Mouse (Mus musculus) heart, embryonic 10.5 days (tissue): Measurements from ENCODE around the gene Il12a. TPM values are rescaled to one million over a fixed set of nuclear protein-coding genes. Genes with fewer than 3 reads are reported as not detected.

Experiments used
- DNase-seq: peaks from one replicate; pipeline ENCODE4 v3.0.0-alpha.2; 2017; ENCODE audit warnings: low spot score
- H3K27ac ChIP-seq: fragments of 300-500 bp; sonication (generic); 2 replicates; pipeline ENCODE4 v1.5.1; 2016; ENCODE audit warnings: mild to moderate bottlenecking
- H3K27me3 ChIP-seq: fragments of 300-500 bp; sonication (generic); 2 replicates; pipeline ENCODE4 v1.6.1; 2016; ENCODE audit warnings: mild to moderate bottlenecking; ENCODE audit not compliant: poor library complexity, insufficient read depth, severe bottlenecking
- H3K36me3 ChIP-seq: fragments of 300-500 bp; sonication (generic); 2 replicates; pipeline ENCODE4 v1.6.1; 2016; ENCODE audit warnings: mild to moderate bottlenecking, moderate library complexity
- H3K4me1 ChIP-seq: fragments of 300-500 bp; sonication (generic); 2 replicates; pipeline ENCODE4 v1.6.1; 2016; ENCODE audit warnings: mild to moderate bottlenecking
- H3K4me3 ChIP-seq: fragments of 300-500 bp; sonication (generic); 2 replicates; pipeline ENCODE4 v1.5.1; 2016; ENCODE audit warnings: mild to moderate bottlenecking, moderate library complexity
- H3K9me3 ChIP-seq: fragments of 300-500 bp; sonication (generic); 2 replicates; pipeline ENCODE4 v1.6.1; 2016; ENCODE audit warnings: mild to moderate bottlenecking, moderate library complexity
- WGBS: fragments of 180-500 bp; shearing (Covaris S2); methylation state at CpG from one replicate; pipeline ENCODE4 v1.1.7; 2016; 5-methylcytosine and 5-hydroxymethylcytosine counted together
- polyA plus RNA-seq: library from polyadenylated mRNA; unstranded; fragments of >200 nt; fragmentation: Nextera tagmentation; extraction: Ambion mirVana; gene quantifications from 2 replicates; pipeline ENCODE4 v1.2.1, GENCODE M21; 2016

Gene Il12a
- polyA plus RNA-seq, result 0.35 and 0.41 TPM in 2 replicates

GRCm38 (mm10) chr3:68690344-68690743 lies at the start of gene Il12a:
Il12a (plus strand) TSS chr3:68690644.
- Histone ChIP-seq H3K36me3 (no peaks in the 10 kb centered on the region), H3K27me3 (no peaks in the 10 kb centered on the region), H3K4me1 (peaks cover 31% of the 10 kb centered on the region), H3K4me3 (peak within 1 kb of the TSS; percentile 36), H3K9me3 (no peaks in the 10 kb centered on the region), H3K27ac (peak within 1 kb of the TSS; percentile 56; the same call in 1 of the 2 replicates)
- WGBS, result 78% methylated on average over 4 of the region's 4 CpGs
- peak; percentile 38 for DNase-seq

- 74% methylated on average over 7 of the region's 7 CpGs for WGBS
- Histone ChIP-seq H3K36me3 (no peaks in the 10 kb centered on the region), H3K9me3 (no peaks in the 10 kb centered on the region), H3K27me3 (no peaks in the 10 kb centered on the region), H3K4me1 (no peaks in the 10 kb centered on the region; the same call in 1 of the 2 replicates), H3K4me3 (no peak overlapping the region), H3K27ac (no peak overlapping the region)
- no peak for DNase-seq
Measured at GRCm38 (mm10) chr3:68642935-68643334, 47.5 kb upstream of the Il12a start.

- no peaks in the 10 kb centered on the region; the same call in 1 of the 2 replicates for H3K4me1 ChIP-seq
- H3K36me3 ChIP-seq, result no peaks in the 10 kb centered on the region
- H3K27me3 ChIP-seq, result no peaks in the 10 kb centered on the region
- no peak overlapping the region for H3K27ac ChIP-seq
- H3K9me3 ChIP-seq, result no peaks in the 10 kb centered on the region
- DNase-seq, result no peak
- no peak overlapping the region for H3K4me3 ChIP-seq
- 79% methylated on average over 6 of the region's 6 CpGs for WGBS
Measured at GRCm38 (mm10) chr3:68646387-68647130, 43.9 kb upstream of the Il12a start.

GRCm38 (mm10) chr3:68647282-68647681 lies 43.2 kb upstream of the Il12a start:
- no peaks in the 10 kb centered on the region for H3K36me3 ChIP-seq
- DNase-seq, result no peak
- WGBS, result 73% methylated on average over 3 of the region's 3 CpGs
- H3K4me1 ChIP-seq, result no peaks in the 10 kb centered on the region; the same call in 1 of the 2 replicates
- H3K4me3 ChIP-seq, result no peak overlapping the region
- no peaks in the 10 kb centered on the region for H3K9me3 ChIP-seq
- H3K27me3 ChIP-seq, result no peaks in the 10 kb centered on the region
- no peak overlapping the region for H3K27ac ChIP-seq

- Histone ChIP-seq H3K27me3 (no peaks in the 10 kb centered on the region), H3K4me1 (no peaks in the 10 kb centered on the region; the same call in 1 of the 2 replicates), H3K9me3 (no peaks in the 10 kb centered on the region), H3K4me3 (no peak overlapping the region), H3K36me3 (no peaks in the 10 kb centered on the region), H3K27ac (no peak overlapping the region)
- 84% methylated on average over 3 of the region's 3 CpGs for WGBS
- DNase-seq, result no peak
Measured at GRCm38 (mm10) chr3:68650251-68650650, 40.2 kb upstream of the Il12a start.

GRCm38 (mm10) chr3:68656607-68657352 lies 33.7 kb upstream of the Il12a start:
- H3K9me3 ChIP-seq, result no peaks in the 10 kb centered on the region
- H3K36me3 ChIP-seq, result no peaks in the 10 kb centered on the region
- peaks cover 17% of the 10 kb centered on the region; the same call in 1 of the 2 replicates for H3K4me1 ChIP-seq
- no peak overlapping the region for H3K27ac ChIP-seq
- H3K27me3 ChIP-seq, result no peaks in the 10 kb centered on the region
- no peak overlapping the region for H3K4me3 ChIP-seq
- WGBS, result 72% methylated on average over 4 of the region's 4 CpGs
- peak; percentile 46 for DNase-seq

GRCm38 (mm10) chr3:68657589-68658245 lies 32.7 kb upstream of the Il12a start:
- no peaks in the 10 kb centered on the region for H3K9me3 ChIP-seq
- no peaks in the 10 kb centered on the region for H3K36me3 ChIP-seq
- H3K4me3 ChIP-seq, result no peak overlapping the region
- WGBS, result 8% methylated on average over 9 of the region's 9 CpGs
- no peaks in the 10 kb centered on the region for H3K27me3 ChIP-seq
- peaks cover 17% of the 10 kb centered on the region; the same call in 1 of the 2 replicates for H3K4me1 ChIP-seq
- H3K27ac ChIP-seq, result 0 out of 2 replicates have a peak overlapping the region, but pooled peaks have one; percentile 10
- DNase-seq, result peak; percentile 66

GRCm38 (mm10) chr3:68659996-68660395 lies 30.4 kb upstream of the Il12a start:
- no peaks in the 10 kb centered on the region for H3K36me3 ChIP-seq
- DNase-seq, result peak; percentile 60
- no peak overlapping the region for H3K4me3 ChIP-seq
- H3K27ac ChIP-seq, result no peak overlapping the region
- 91% methylated on average over 6 of the region's 6 CpGs for WGBS
- peaks cover 17% of the 10 kb centered on the region; the same call in 1 of the 2 replicates for H3K4me1 ChIP-seq
- no peaks in the 10 kb centered on the region for H3K9me3 ChIP-seq
- H3K27me3 ChIP-seq, result no peaks in the 10 kb centered on the region

GRCm38 (mm10) chr3:68660538-68660937 lies 29.9 kb upstream of the Il12a start:
- peak overlapping the region; percentile 60; the same call in 1 of the 2 replicates for H3K27ac ChIP-seq
- WGBS, result 49% methylated on average over 4 of the region's 4 CpGs
- DNase-seq, result peak; percentile 54
- peaks cover 17% of the 10 kb centered on the region; the same call in 1 of the 2 replicates for H3K4me1 ChIP-seq
- no peaks in the 10 kb centered on the region for H3K9me3 ChIP-seq
- H3K4me3 ChIP-seq, result no peak overlapping the region
- no peaks in the 10 kb centered on the region for H3K27me3 ChIP-seq
- H3K36me3 ChIP-seq, result no peaks in the 10 kb centered on the region

GRCm38 (mm10) chr3:68662386-68662785 lies 28.1 kb upstream of the Il12a start:
- peaks cover 14% of the 10 kb centered on the region; the same call in 1 of the 2 replicates for H3K4me1 ChIP-seq
- no peaks in the 10 kb centered on the region for H3K9me3 ChIP-seq
- H3K27ac ChIP-seq, result no peak overlapping the region
- no peak overlapping the region for H3K4me3 ChIP-seq
- no peaks in the 10 kb centered on the region for H3K36me3 ChIP-seq
- H3K27me3 ChIP-seq, result no peaks in the 10 kb centered on the region
- 55% methylated on average over 5 of the region's 5 CpGs for WGBS
- DNase-seq, result no peak

- DNase-seq, result no peak
- H3K9me3 ChIP-seq, result no peaks in the 10 kb centered on the region
- no peaks in the 10 kb centered on the region for H3K27me3 ChIP-seq
- WGBS, result 89% methylated on average over 6 of the region's 6 CpGs
- H3K27ac ChIP-seq, result no peak overlapping the region
- H3K36me3 ChIP-seq, result no peaks in the 10 kb centered on the region
- H3K4me3 ChIP-seq, result no peak overlapping the region
- H3K4me1 ChIP-seq, result peaks cover 9% of the 10 kb centered on the region; the same call in 1 of the 2 replicates
Measured at GRCm38 (mm10) chr3:68664337-68664736, 26.1 kb upstream of the Il12a start.

GRCm38 (mm10) chr3:68666377-68666776 lies 24.1 kb upstream of the Il12a start:
- Histone ChIP-seq H3K4me3 (no peak overlapping the region), H3K27me3 (no peaks in the 10 kb centered on the region), H3K9me3 (no peaks in the 10 kb centered on the region), H3K36me3 (no peaks in the 10 kb centered on the region), H3K4me1 (no peaks in the 10 kb centered on the region), H3K27ac (no peak overlapping the region)
- no peak for DNase-seq
- 85% methylated on average over 7 of the region's 7 CpGs for WGBS
